Mouse (Mus musculus) E14TG2a.4 (cell line): Measurements from ENCODE around the gene Myo5c.

Experiments
- H3K27me3 ChIP-seq: 2 replicates; pipeline ENCODE4 v1.6.1; 2014; ENCODE audit warnings: low read length, control low read depth; ENCODE audit not compliant: insufficient read depth
- H3K36me3 ChIP-seq: 2 replicates; pipeline ENCODE4 v1.6.1; 2014; ENCODE audit warnings: low read length, control low read depth; ENCODE audit not compliant: insufficient read depth
- H3K4me1 ChIP-seq: replicated peaks from 2 replicates; pipeline ENCODE4 v1.6.1; 2014; ENCODE audit warnings: low read depth, low read length, control low read depth
- H3K4me3 ChIP-seq: replicated peaks from 2 replicates; pipeline ENCODE4 v1.5.1; 2014; ENCODE audit warnings: mild to moderate bottlenecking, low read length
- H3K9me3 ChIP-seq: 2 replicates; pipeline ENCODE4 v1.6.1; 2014; ENCODE audit warnings: low read length, control low read depth
- CTCF ChIP-seq: conservative IDR thresholded peaks from 2 replicates; pipeline ENCODE4 v1.5.1; 2014; ENCODE audit warnings: low read length
- NANOG ChIP-seq: IDR thresholded peaks from 2 replicates; pipeline ENCODE4 v1.6.1; 2014; ENCODE audit warnings: borderline replicate concordance, low read length, mixed read lengths
- POU5F1 ChIP-seq: IDR thresholded peaks from 2 replicates; pipeline ENCODE4 v1.6.1; 2014; ENCODE audit warnings: low read length, borderline replicate concordance

Gene Myo5c

DNA sequence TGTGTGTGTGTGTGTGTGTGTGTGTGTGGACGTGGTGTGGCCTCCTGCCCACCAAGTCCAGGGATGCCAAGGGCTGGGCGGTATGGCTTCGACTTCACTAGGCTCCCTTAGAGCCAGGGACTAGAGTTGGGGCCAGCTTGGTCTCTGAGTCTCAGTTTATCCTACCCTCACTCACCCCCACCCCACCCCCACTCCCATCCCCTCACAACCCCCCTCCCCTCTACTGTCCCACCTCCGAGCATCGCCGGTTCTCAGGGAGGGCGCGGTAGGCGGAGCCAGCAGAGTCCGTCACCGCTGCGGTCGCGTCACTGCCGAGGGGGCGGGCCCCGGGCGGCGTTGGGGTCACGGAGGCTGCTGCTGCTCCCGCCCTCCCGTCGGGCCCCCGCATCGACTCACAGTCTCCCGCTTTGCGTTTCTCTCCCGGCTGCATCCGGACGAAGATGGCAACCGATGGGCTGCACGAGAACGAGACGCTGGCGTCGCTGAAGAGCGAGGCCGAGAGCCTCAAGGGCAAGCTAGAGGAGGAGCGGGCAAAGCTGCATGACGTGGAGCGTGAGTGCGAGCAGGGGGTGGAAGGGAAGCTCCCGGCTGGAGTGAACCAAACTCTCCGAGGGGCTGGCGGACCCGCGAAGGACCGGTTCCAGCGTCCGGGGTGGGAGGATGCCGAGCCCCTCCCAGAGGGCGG is 82.2 kb downstream of the Myo5c start:
- TF ChIP-seq NANOG (no peak), POU5F1 (no peak), CTCF (no peak)
- Histone ChIP-seq H3K9me3 (no peaks in the 10 kb centered on the region), H3K36me3 (no peaks in the 10 kb centered on the region), H3K4me1 (peaks cover 36% of the 10 kb centered on the region), H3K27me3 (peaks cover 18% of the 10 kb centered on the region), H3K4me3 (peak overlapping the region; percentile 86)

DNA sequence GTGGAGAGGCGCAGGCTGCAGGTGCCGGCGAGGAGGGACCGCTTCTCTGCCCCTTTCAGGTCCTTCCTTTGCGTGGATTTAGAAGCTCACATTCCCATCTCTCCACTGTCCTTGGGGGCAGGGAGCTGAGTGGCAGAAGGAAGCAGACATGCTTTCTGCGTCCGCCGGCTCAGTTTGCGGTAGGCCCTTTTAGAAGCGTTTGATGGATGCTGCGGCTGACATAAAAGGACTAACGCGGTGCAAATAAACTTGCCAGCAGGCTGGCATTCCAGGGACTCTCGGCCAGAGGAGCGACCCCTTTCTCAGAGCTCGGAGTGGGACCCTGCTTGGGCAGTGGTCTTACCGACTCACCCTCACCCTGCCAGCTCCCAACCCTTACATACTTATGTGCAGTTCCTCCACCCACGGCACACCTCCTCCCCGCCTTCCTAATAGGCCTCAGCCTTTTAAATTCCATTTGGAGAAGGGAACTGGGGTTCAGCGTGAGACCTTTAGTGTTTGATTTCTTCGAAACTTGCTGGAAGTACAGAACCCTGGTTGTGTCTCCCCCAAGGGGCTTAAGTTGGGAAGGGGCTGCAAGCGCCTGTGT is 82.8 kb downstream of the Myo5c start:
- no peak for TF ChIP-seq NANOG
- no peak for TF ChIP-seq POU5F1
- no peak for TF ChIP-seq CTCF
- H3K4me1 ChIP-seq: peaks cover 43% of the 10 kb centered on the region
- peak overlapping the region; percentile 86 for H3K4me3 ChIP-seq
- no peaks in the 10 kb centered on the region for H3K9me3 ChIP-seq
- no peaks in the 10 kb centered on the region for H3K36me3 ChIP-seq
- H3K27me3 ChIP-seq: peaks cover 18% of the 10 kb centered on the region

DNA sequence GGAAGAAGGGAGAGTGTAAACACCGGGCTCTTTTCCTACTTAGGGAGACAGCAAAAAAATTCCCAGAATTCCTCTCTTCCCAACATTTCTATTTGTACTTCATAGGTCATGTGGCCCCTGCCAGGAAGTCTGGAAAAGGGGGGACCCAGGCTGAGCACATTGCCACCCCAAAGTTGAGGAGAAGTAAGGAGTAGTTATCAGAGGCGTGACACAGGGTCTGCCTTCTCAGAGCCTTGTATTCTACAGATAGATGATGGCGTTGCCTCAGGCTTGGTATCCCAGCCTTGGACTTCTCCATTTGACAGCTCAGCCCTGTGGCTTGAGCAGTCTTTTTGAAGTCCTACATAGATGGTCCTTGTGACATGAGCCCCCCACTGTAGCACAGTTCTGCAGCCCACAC is 83.4 kb downstream of the Myo5c start:
- no peaks in the 10 kb centered on the region for H3K9me3 ChIP-seq
- peaks cover 49% of the 10 kb centered on the region for H3K4me1 ChIP-seq
- peak overlapping the region; percentile 86 for H3K4me3 ChIP-seq
- TF ChIP-seq CTCF (no peak), POU5F1 (no peak), NANOG (no peak)
- no peaks in the 10 kb centered on the region for H3K36me3 ChIP-seq
- H3K27me3 ChIP-seq: peaks cover 18% of the 10 kb centered on the region

DNA sequence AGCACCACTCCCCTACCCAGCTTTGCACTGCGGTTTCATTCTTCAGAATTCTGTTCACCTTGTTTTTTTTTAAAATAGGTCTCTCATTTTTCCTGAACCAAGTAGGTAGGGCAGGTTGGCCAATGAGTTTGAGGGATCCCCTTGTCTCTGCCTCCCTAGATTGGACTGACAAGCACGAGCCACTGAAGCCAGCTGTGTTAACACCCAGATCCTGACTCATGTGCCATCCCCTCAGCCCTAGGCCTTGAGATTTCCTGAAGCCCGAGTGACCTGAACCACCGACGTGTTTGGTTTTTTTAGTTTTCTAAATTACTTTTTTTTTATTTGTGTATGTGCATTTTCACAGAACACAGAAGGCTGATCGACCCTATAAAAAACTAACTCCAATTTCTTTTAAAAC is 85.0 kb downstream of the Myo5c start:
- H3K36me3 ChIP-seq: 0 out of 2 replicates have a peak, but pooled peaks cover 2% of the 10 kb centered on the region
- no peak for TF ChIP-seq NANOG
- no peak for TF ChIP-seq CTCF
- TF ChIP-seq POU5F1: no peak
- no peak overlapping the region for H3K4me3 ChIP-seq
- H3K4me1 ChIP-seq: peaks cover 55% of the 10 kb centered on the region
- peaks cover 18% of the 10 kb centered on the region for H3K27me3 ChIP-seq
- no peaks in the 10 kb centered on the region for H3K9me3 ChIP-seq

DNA sequence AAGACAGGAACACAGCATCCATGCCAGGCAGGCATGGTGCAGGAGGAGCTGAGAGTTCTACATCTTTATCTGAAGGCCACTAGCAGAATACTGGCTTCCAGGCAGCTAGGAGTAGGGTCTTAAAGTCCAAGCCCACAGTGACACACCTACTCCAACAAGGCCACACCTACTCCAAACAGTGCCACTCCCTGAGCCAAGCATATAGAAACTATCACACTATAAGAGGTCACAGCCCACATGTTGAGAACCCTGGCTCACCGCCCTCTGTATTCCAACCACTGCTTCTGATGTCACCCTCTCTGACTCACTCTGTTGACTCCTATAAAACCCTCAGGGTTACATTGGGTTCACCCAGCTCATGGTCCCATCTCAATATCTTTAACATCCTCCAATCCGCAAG is 86.4 kb downstream of the Myo5c start:
- Histone ChIP-seq H3K36me3 (0 out of 2 replicates have a peak, but pooled peaks cover 5% of the 10 kb centered on the region), H3K4me3 (no peak overlapping the region), H3K27me3 (peaks cover 18% of the 10 kb centered on the region), H3K9me3 (no peaks in the 10 kb centered on the region), H3K4me1 (peaks cover 59% of the 10 kb centered on the region)
- TF ChIP-seq POU5F1: no peak
- TF ChIP-seq CTCF: no peak
- no peak for TF ChIP-seq NANOG

DNA sequence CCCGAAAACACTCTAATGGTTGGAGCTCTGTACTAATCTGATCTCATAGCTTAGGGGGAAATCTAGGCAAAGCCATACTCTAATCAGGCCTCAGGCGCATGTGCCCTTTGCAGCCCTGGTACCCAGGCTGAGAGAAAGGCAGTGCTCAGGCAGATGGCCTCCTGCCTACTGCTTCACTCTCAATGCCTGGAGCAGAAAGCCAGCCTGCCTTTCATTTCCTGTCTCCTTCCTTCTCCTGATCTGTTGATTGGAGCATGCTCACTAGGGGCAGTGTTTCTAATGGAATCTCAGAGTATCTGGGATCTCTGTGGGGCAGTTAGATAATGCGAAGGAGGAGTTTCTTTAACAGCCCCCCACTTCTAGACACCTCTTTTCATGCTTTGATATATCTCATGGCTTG is 87.5 kb downstream of the Myo5c start:
- Histone ChIP-seq H3K36me3 (0 out of 2 replicates have a peak, but pooled peaks cover 5% of the 10 kb centered on the region), H3K27me3 (peaks cover 15% of the 10 kb centered on the region), H3K9me3 (no peaks in the 10 kb centered on the region), H3K4me1 (peaks cover 53% of the 10 kb centered on the region), H3K4me3 (no peak overlapping the region)
- TF ChIP-seq NANOG (no peak), CTCF (no peak; the same call in 1 of the 2 replicates), POU5F1 (no peak)

DNA sequence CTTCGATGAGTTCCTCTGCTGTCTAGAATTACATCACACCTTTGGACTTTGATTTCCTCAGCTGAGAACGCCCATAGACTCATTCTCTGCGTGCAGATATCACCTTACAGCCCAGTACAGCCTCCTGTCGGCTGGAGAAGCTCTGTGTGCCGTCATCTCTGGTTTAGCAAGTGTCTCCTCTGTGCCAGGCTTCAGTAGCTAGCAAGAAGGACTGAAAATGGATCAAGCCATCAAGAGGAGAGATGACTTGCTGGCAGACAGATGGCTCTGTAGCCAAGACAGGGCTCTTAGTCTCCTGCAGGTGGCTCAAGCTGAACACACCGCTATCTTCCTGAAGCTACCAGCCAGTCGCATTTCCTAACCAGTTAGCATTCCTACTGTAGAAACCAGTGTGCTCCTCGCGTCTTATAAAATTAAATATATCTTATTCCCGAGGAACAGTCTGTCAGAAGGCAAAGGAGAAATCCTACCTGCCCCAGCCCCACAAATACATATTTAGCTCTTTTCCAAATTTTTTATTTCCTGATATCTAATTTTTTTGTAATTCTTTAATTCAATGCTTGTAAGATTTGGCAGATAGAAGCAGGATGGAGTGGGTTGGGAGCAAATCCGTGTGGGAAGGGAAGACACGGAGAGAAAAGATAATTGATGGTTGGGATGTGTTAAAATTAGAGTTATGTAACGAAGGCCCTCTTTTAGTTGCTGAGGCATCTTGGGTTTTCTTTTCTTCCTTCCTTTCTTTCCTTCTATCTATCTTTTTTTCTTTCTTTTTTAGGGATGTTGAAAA is 90.5 kb downstream of the Myo5c start:
- 0 out of 2 replicates have a peak, but pooled peaks cover 5% of the 10 kb centered on the region for H3K36me3 ChIP-seq
- TF ChIP-seq CTCF (no peak), POU5F1 (no peak), NANOG (no peak)

DNA sequence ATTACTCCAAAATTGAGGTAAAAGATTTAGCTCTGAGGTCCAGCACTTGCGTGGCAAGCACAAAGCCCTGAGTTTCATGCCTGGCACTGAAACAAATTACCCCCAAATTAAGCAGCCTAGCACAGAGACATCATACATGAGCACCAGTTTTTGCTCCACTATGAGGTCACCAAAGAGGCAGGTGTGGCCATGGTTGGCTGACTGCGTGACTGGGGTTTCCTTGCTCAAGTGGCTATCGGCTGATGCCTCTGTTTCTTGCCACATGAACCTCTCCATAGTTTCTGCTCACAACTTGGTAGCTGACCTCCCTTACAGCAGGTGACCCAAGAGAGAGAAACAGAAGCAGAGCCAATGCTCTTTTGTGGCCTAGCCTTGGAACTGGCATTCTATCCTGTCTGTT is 96.2 kb downstream of the Myo5c start:
- TF ChIP-seq CTCF (no peak), NANOG (no peak), POU5F1 (no peak)
- H3K36me3 ChIP-seq: peaks cover 14% of the 10 kb centered on the region; the same call in 1 of the 2 replicates
- H3K9me3 ChIP-seq: no peaks in the 10 kb centered on the region
- H3K4me1 ChIP-seq: peaks cover 50% of the 10 kb centered on the region
- H3K4me3 ChIP-seq: no peak overlapping the region
- no peaks in the 10 kb centered on the region for H3K27me3 ChIP-seq

More for the DNA sequence above, 90.5 kb downstream of the Myo5c start:
- Histone ChIP-seq H3K4me1 (peaks cover 56% of the 10 kb centered on the region), H3K9me3 (no peaks in the 10 kb centered on the region), H3K27me3 (no peaks in the 10 kb centered on the region; the same call in 1 of the 2 replicates), H3K4me3 (no peak overlapping the region)
